Mouse (Mus musculus) frontal cortex, postnatal 25 days (tissue): Measurements from ENCODE around the gene Atp6v0c.
"Not testable (repeated sequence)": the region's sequence is repeated elsewhere in the genome, so short reads cannot be mapped to it uniquely, and the experiment has no call there.

Experiments used
- DNase-seq, 2 experiments: peaks; one replicate each; pipeline ENCODE4 v3.0.0; 2022; ENCODE audit warnings: low spot score in 2 of 2

Gene Atp6v0c

GRCm38 (mm10) chr17:24157121-24157520 is 12.4 kb downstream of the Atp6v0c start:
- DNase-seq = no peak

- DNase-seq = no peak
These were observed 13.1 kb downstream of the Atp6v0c start for GRCm38 (mm10) chr17:24156394-24156793.

- DNase-seq = no peak
These were observed 13.8 kb downstream of the Atp6v0c start for GRCm38 (mm10) chr17:24155742-24156141.

- DNase-seq = no peak
These were observed 15.0 kb downstream of the Atp6v0c start for GRCm38 (mm10) chr17:24154463-24154862.

- peak; percentile 52 to 54 for DNase-seq
These were observed 17.5 kb downstream of the Atp6v0c start for GRCm38 (mm10) chr17:24151890-24152563.

GRCm38 (mm10) chr17:24151382-24151781 is 18.1 kb downstream of the Atp6v0c start:
- DNase-seq = no peak

- DNase-seq = no peak
These were observed 18.7 kb downstream of the Atp6v0c start, which contains the start of gene Pdpk1 for GRCm38 (mm10) chr17:24150824-24151223. Gene Pdpk1 (minus strand): TSS chr17:24150924.

- DNase-seq = no peak
These were observed 20.1 kb downstream of the Atp6v0c start for GRCm38 (mm10) chr17:24149421-24149820.

- no peak for DNase-seq
These were observed 26.6 kb downstream of the Atp6v0c start for GRCm38 (mm10) chr17:24142897-24143296.

GRCm38 (mm10) chr17:24141425-24141920 is 28.0 kb downstream of the Atp6v0c start:
- DNase-seq = peak; percentile 92 to 93

GRCm38 (mm10) chr17:24140845-24141424 is 28.6 kb downstream of the Atp6v0c start:
- no peak for DNase-seq

- no peak for DNase-seq
These were observed 29.5 kb downstream of the Atp6v0c start for GRCm38 (mm10) chr17:24139968-24140367.

GRCm38 (mm10) chr17:24139256-24139655 is 30.2 kb downstream of the Atp6v0c start:
- no peak for DNase-seq

GRCm38 (mm10) chr17:24137226-24137880 is 32.1 kb downstream of the Atp6v0c start:
- no peak for DNase-seq

GRCm38 (mm10) chr17:24134062-24134461 is 35.4 kb downstream of the Atp6v0c start:
- DNase-seq = no peak

GRCm38 (mm10) chr17:24132919-24133318 is 36.6 kb downstream of the Atp6v0c start:
- not testable (repeated sequence) for DNase-seq

GRCm38 (mm10) chr17:24131570-24131969 is 37.9 kb downstream of the Atp6v0c start:
- DNase-seq = no peak

- DNase-seq = not testable (repeated sequence)
These were observed 40.3 kb downstream of the Atp6v0c start for GRCm38 (mm10) chr17:24129246-24129645.

- no peak for DNase-seq
These were observed 41.9 kb downstream of the Atp6v0c start for GRCm38 (mm10) chr17:24127592-24127991.

- no peak for DNase-seq
These were observed 42.7 kb downstream of the Atp6v0c start for GRCm38 (mm10) chr17:24126801-24127200.

GRCm38 (mm10) chr17:24119446-24119845 is 50.1 kb downstream of the Atp6v0c start:
- no peak for DNase-seq
